Mouse (Mus musculus) adrenal gland, postnatal 25 days (tissue): ENCODE measurements around the gene 1810010D01Rik. TPM values are rescaled to one million over a fixed set of nuclear protein-coding genes. Genes with fewer than 3 reads are reported as not detected.

Source experiments
- DNase-seq: peaks from one replicate; pipeline ENCODE4 v3.0.0; 2021; ENCODE audit warnings: mixed read lengths
- total RNA-seq: library from RNA; stranded (reverse); gene quantifications from 2 replicates; pipeline ENCODE4 v1.2.3, GENCODE M21; 2021

1810010D01Rik gene
- total RNA-seq, 1 experiment from 2014 or later: 0.52 TPM

DNA sequence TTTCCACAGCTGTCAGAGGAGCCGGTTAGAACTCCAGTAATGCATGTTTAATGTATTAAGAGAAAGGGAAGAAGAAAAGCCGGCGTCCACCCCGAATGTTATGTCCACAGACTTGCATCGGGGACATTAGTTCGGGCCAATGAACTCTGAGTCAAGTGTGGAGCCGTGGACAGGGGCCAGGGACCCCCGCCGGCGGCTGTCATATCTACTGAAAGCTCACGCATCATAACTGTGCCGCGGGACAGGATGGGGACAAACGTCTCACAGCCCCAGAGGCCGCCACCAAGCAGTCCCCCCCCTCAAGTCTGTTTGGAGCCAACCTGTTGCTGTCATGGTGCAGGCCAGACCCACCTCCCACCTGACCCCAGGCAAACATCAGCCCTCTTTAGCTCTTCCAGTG, 34.4 kb downstream of the 1810010D01Rik start:
- DNase-seq: no peak

DNA sequence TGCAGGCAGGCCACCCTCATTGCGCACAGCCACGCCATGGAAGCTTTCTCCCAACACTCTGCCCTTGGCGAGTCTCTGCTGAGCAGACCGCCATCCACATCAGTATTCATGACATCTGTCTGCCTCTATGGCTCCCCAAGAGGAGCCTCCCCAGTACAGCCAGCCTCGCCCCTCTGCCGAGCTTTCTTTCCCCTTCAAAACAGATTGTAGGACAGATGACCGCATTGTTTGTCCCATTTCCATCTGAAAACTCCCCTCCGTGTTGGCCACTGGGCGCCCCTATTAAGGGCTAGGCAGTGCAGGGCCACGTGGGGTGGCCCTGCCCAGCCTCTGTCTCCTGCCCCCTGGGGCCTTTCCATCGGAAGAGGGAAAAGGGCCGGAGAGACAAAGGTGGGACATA, 34.8 kb downstream of the 1810010D01Rik start:
- no peak for DNase-seq

DNA sequence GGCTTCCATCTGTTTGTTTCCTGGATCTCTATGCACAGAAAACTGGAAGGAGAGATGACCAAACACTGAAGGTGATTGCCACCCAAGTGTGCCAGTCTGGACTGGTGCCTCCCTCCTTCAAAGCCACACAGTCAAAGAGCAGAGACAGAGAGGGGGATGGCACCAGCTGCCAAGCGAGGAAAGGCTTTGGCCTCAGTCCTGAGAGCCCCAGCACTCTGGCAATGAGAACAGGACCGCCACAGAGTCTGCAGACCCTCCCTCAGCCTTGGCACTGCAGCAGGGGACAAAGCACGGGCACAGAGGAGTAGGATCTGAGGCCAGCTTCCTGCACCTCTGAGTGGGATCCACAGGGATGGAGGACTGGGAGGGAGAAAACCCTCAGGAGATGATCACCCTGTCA, 38.2 kb downstream of the 1810010D01Rik start:
- no peak for DNase-seq

GRCm38 (mm10) chr7:145159283-145160240, 48.4 kb downstream of the 1810010D01Rik start:
- DNase-seq: no peak

Other genes starting within 250 kb of the 1810010D01Rik start
- 13.7 and 18.8 TPM in 2 replicates for gene Tpcn2, start 75.9 kb upstream of the 1810010D01Rik start, total RNA-seq
- 1.0 and 1.3 TPM in 2 replicates for gene Mrgprf, start 92.7 kb upstream of the 1810010D01Rik start, total RNA-seq
- not detected in 2 replicates for gene Mrgprd, start 106.7 kb upstream of the 1810010D01Rik start, total RNA-seq